Mouse (Mus musculus): ENCODE results near the gene Lamb2.

Gene Lamb2

GRCm38 (mm10) chr9:108493246-108493645 is 13.7 kb downstream of the Lamb2 start:
- DNase-seq = no peak

GRCm38 (mm10) chr9:108494146-108494825 is 14.8 kb downstream of the Lamb2 start:
- DNase-seq = no peak

GRCm38 (mm10) chr9:108494905-108495304 is 15.4 kb downstream of the Lamb2 start:
- DNase-seq = no peak

GRCm38 (mm10) chr9:108499231-108499630 is 19.7 kb downstream of the Lamb2 start:
- DNase-seq = no peak

GRCm38 (mm10) chr9:108499943-108500342 is 20.4 kb downstream of the Lamb2 start:
- DNase-seq = no peak

- no peak for DNase-seq
Observed at GRCm38 (mm10) chr9:108506901-108507300, 27.4 kb downstream of the Lamb2 start.

GRCm38 (mm10) chr9:108507619-108508434 is 28.3 kb downstream of the Lamb2 start, which contains the start of gene Qars:
TSS of gene Qars (plus strand) at chr9:108507706.
- DNase-seq = peak; percentile 96

GRCm38 (mm10) chr9:108508776-108509175 is 29.2 kb downstream of the Lamb2 start:
- DNase-seq = no peak

- peak; percentile 97 for DNase-seq
Observed at GRCm38 (mm10) chr9:108516380-108517251, 37.1 kb downstream of the Lamb2 start, which contains the start of gene Qrich1. TSS of gene Qrich1 (plus strand) at chr9:108516806.

- peak; percentile 84 for DNase-seq
Observed at GRCm38 (mm10) chr9:108517253-108517930, 37.9 kb downstream of the Lamb2 start.

GRCm38 (mm10) chr9:108517931-108518332 is 38.4 kb downstream of the Lamb2 start:
- no peak for DNase-seq

GRCm38 (mm10) chr9:108521604-108522003 is 42.1 kb downstream of the Lamb2 start:
- DNase-seq = no peak

- no peak for DNase-seq
Observed at GRCm38 (mm10) chr9:108523341-108523740, 43.8 kb downstream of the Lamb2 start.

- no peak for DNase-seq
Observed at GRCm38 (mm10) chr9:108525400-108525799, 45.9 kb downstream of the Lamb2 start.

GRCm38 (mm10) chr9:108530954-108531353 is 51.4 kb downstream of the Lamb2 start:
- DNase-seq = no peak

GRCm38 (mm10) chr9:108531496-108531895 is 52.0 kb downstream of the Lamb2 start:
- DNase-seq = no peak
